Mouse (Mus musculus): ENCODE measurements around the gene Grm7. TPM values are rescaled to one million over a fixed set of nuclear protein-coding genes. Genes with fewer than 3 reads are reported as not detected.

The Grm7 gene
- polyA plus RNA-seq, 1 experiment = 0.28 TPM

GRCm38 (mm10) chr6:110769588-110769987, 124.2 kb downstream of the Grm7 start:
- no peaks in the 10 kb centered on the region for H3K27me3 ChIP-seq (ENCODE audit: control insufficient read depth, insufficient read depth, insufficient read length)
- no peaks in the 10 kb centered on the region for H3K79me2 ChIP-seq (ENCODE audit: control insufficient read depth, insufficient read depth)
- no peak for TF ChIP-seq REST (IDR thresholded peaks at IDR 0.05; ENCODE audit: insufficient read depth, insufficient read length)
- TF ChIP-seq USF1 (IDR thresholded peaks at IDR 0.05; ENCODE audit: low read depth) = no peak
- TF ChIP-seq MAX (IDR thresholded peaks at IDR 0.05; ENCODE audit: low read depth) = no peak
- TF ChIP-seq POLR2AphosphoS2 (IDR thresholded peaks at IDR 0.05; ENCODE audit: insufficient read length, low read depth) = no peak
- TF ChIP-seq TCF12 (IDR thresholded peaks at IDR 0.05; ENCODE audit: insufficient read depth, poor library complexity, severe bottlenecking) = no peak
- TF ChIP-seq TCF3 (IDR thresholded peaks at IDR 0.05; ENCODE audit: insufficient read length, low read depth) = no peak
- no peak for TF ChIP-seq MYOG (IDR thresholded peaks at IDR 0.05; ENCODE audit: control insufficient read depth in 1 of 3, insufficient read depth in 1 of 3, insufficient read length in 2 of 3, low read depth in 2 of 3)
- TF ChIP-seq SRF (IDR thresholded peaks at IDR 0.05; ENCODE audit: control insufficient read depth, insufficient read length, low read depth) = no peak
- TF ChIP-seq MYOD1 (IDR thresholded peaks at IDR 0.05; ENCODE audit: control insufficient read depth in 1 of 3, insufficient read length in 2 of 3, low read depth in 2 of 3) = no peak
- TF ChIP-seq CEBPB (IDR thresholded peaks at IDR 0.05; ENCODE audit: insufficient read depth, poor library complexity, severe bottlenecking) = no peak
- TF ChIP-seq POLR2A (IDR thresholded peaks at IDR 0.05; ENCODE audit: insufficient read length, low read depth) = no peak
- no peak for TF ChIP-seq E2F4 (IDR thresholded peaks at IDR 0.05; ENCODE audit: insufficient read depth)
- no peak overlapping the region for H3K4me3 ChIP-seq
- H3K4me2 ChIP-seq (ENCODE audit: low read depth) = no peak overlapping the region
- H3K36me3 ChIP-seq (ENCODE audit: control insufficient read depth, insufficient read depth) = no peaks in the 10 kb centered on the region
- no peak overlapping the region for H3ac ChIP-seq (ENCODE audit: control insufficient read depth, insufficient read length)

GRCm38 (mm10) chr6:110772652-110773051, 127.3 kb downstream of the Grm7 start:
- Histone ChIP-seq H3ac (ENCODE audit: control insufficient read depth, insufficient read length) (no peak overlapping the region), H3K4me3 (no peak overlapping the region), H3K36me3 (ENCODE audit: control insufficient read depth, insufficient read depth) (no peaks in the 10 kb centered on the region), H3K27me3 (ENCODE audit: control insufficient read depth, insufficient read depth, insufficient read length) (no peaks in the 10 kb centered on the region), H3K4me2 (ENCODE audit: low read depth) (no peak overlapping the region), H3K79me2 (ENCODE audit: control insufficient read depth, insufficient read depth) (no peaks in the 10 kb centered on the region)
- no peak for TF ChIP-seq TCF3 (IDR thresholded peaks at IDR 0.05; ENCODE audit: insufficient read length, low read depth)
- no peak for TF ChIP-seq MYOG (IDR thresholded peaks at IDR 0.05; ENCODE audit: control insufficient read depth in 1 of 3, insufficient read depth in 1 of 3, insufficient read length in 2 of 3, low read depth in 2 of 3)
- TF ChIP-seq MYOD1 (IDR thresholded peaks at IDR 0.05; ENCODE audit: control insufficient read depth in 1 of 3, insufficient read length in 2 of 3, low read depth in 2 of 3) = no peak
- TF ChIP-seq TCF12 (IDR thresholded peaks at IDR 0.05; ENCODE audit: insufficient read depth, poor library complexity, severe bottlenecking) = no peak
- TF ChIP-seq CEBPB (IDR thresholded peaks at IDR 0.05; ENCODE audit: insufficient read depth, poor library complexity, severe bottlenecking) = no peak
- no peak for TF ChIP-seq REST (IDR thresholded peaks at IDR 0.05; ENCODE audit: insufficient read depth, insufficient read length)
- TF ChIP-seq POLR2AphosphoS2 (IDR thresholded peaks at IDR 0.05; ENCODE audit: insufficient read length, low read depth) = no peak
- no peak for TF ChIP-seq E2F4 (IDR thresholded peaks at IDR 0.05; ENCODE audit: insufficient read depth)
- TF ChIP-seq USF1 (IDR thresholded peaks at IDR 0.05; ENCODE audit: low read depth) = no peak
- TF ChIP-seq SRF (IDR thresholded peaks at IDR 0.05; ENCODE audit: control insufficient read depth, insufficient read length, low read depth) = no peak
- no peak for TF ChIP-seq MAX (IDR thresholded peaks at IDR 0.05; ENCODE audit: low read depth)
- no peak for TF ChIP-seq POLR2A (IDR thresholded peaks at IDR 0.05; ENCODE audit: insufficient read length, low read depth)

- Histone ChIP-seq H3K4me3 (no peak overlapping the region), H3K4me2 (ENCODE audit: low read depth) (no peak overlapping the region), H3K36me3 (ENCODE audit: control insufficient read depth, insufficient read depth) (no peaks in the 10 kb centered on the region), H3K79me2 (ENCODE audit: control insufficient read depth, insufficient read depth) (no peaks in the 10 kb centered on the region), H3K27me3 (ENCODE audit: control insufficient read depth, insufficient read depth, insufficient read length) (no peaks in the 10 kb centered on the region), H3ac (ENCODE audit: control insufficient read depth, insufficient read length) (no peak overlapping the region)
- TF ChIP-seq MAX (IDR thresholded peaks at IDR 0.05; ENCODE audit: low read depth) = no peak
- TF ChIP-seq TCF3 (IDR thresholded peaks at IDR 0.05; ENCODE audit: insufficient read length, low read depth) = no peak
- no peak for TF ChIP-seq POLR2A (IDR thresholded peaks at IDR 0.05; ENCODE audit: insufficient read length, low read depth)
- no peak for TF ChIP-seq MYOD1 (IDR thresholded peaks at IDR 0.05; ENCODE audit: control insufficient read depth in 1 of 3, insufficient read length in 2 of 3, low read depth in 2 of 3)
- TF ChIP-seq REST (IDR thresholded peaks at IDR 0.05; ENCODE audit: insufficient read depth, insufficient read length) = no peak
- no peak for TF ChIP-seq SRF (IDR thresholded peaks at IDR 0.05; ENCODE audit: control insufficient read depth, insufficient read length, low read depth)
- no peak for TF ChIP-seq USF1 (IDR thresholded peaks at IDR 0.05; ENCODE audit: low read depth)
- no peak for TF ChIP-seq CEBPB (IDR thresholded peaks at IDR 0.05; ENCODE audit: insufficient read depth, poor library complexity, severe bottlenecking)
- no peak for TF ChIP-seq TCF12 (IDR thresholded peaks at IDR 0.05; ENCODE audit: insufficient read depth, poor library complexity, severe bottlenecking)
- no peak for TF ChIP-seq MYOG (IDR thresholded peaks at IDR 0.05; ENCODE audit: control insufficient read depth in 1 of 3, insufficient read depth in 1 of 3, insufficient read length in 2 of 3, low read depth in 2 of 3)
- no peak for TF ChIP-seq POLR2AphosphoS2 (IDR thresholded peaks at IDR 0.05; ENCODE audit: insufficient read length, low read depth)
Measured at GRCm38 (mm10) chr6:110776046-110776445, 130.7 kb downstream of the Grm7 start.

- no peak for TF ChIP-seq MYOG (IDR thresholded peaks at IDR 0.05; ENCODE audit: control insufficient read depth in 1 of 3, insufficient read depth in 1 of 3, insufficient read length in 2 of 3, low read depth in 2 of 3)
- TF ChIP-seq SRF (IDR thresholded peaks at IDR 0.05; ENCODE audit: control insufficient read depth, insufficient read length, low read depth) = no peak
- no peak for TF ChIP-seq TCF12 (IDR thresholded peaks at IDR 0.05; ENCODE audit: insufficient read depth, poor library complexity, severe bottlenecking)
- TF ChIP-seq MAX (IDR thresholded peaks at IDR 0.05; ENCODE audit: low read depth) = no peak
- TF ChIP-seq MYOD1 (IDR thresholded peaks at IDR 0.05; ENCODE audit: control insufficient read depth in 1 of 3, insufficient read length in 2 of 3, low read depth in 2 of 3) = no peak
- TF ChIP-seq POLR2AphosphoS2 (IDR thresholded peaks at IDR 0.05; ENCODE audit: insufficient read length, low read depth) = no peak
- H3K4me2 ChIP-seq (ENCODE audit: low read depth) = no peak overlapping the region
- no peaks in the 10 kb centered on the region for H3K36me3 ChIP-seq (ENCODE audit: control insufficient read depth, insufficient read depth)
- H3K27me3 ChIP-seq (ENCODE audit: control insufficient read depth, insufficient read depth, insufficient read length) = no peaks in the 10 kb centered on the region
- H3K4me3 ChIP-seq = no peak overlapping the region
- no peaks in the 10 kb centered on the region for H3K79me2 ChIP-seq (ENCODE audit: control insufficient read depth, insufficient read depth)
- no peak overlapping the region for H3ac ChIP-seq (ENCODE audit: control insufficient read depth, insufficient read length)
Measured at GRCm38 (mm10) chr6:110785497-110785928, 140.1 kb downstream of the Grm7 start.
